Mouse (Mus musculus) liver, adult 2 months (tissue): ENCODE measurements around the gene Rsg1. TPM values are rescaled to one million over a fixed set of nuclear protein-coding genes. Genes with fewer than 3 reads are reported as not detected.

Experiments used
- DNase-seq: peaks from one replicate; pipeline ENCODE4 v3.0.0-alpha.2; 2011; ENCODE audit warnings: low read depth, low spot score; ENCODE audit errors: extremely low read depth
- H3K27ac ChIP-seq: fragments of 200-500 bp; replicated peaks from 2 replicates; pipeline ENCODE4 v1.5.1; 2012; ENCODE audit warnings: low read depth, mild to moderate bottlenecking, control low read depth, inconsistent platforms, low read length; ENCODE audit not compliant: insufficient read depth
- H3K27me3 ChIP-seq: fragments of 200-500 bp; 2 replicates; pipeline ENCODE4 v1.6.1; 2012; ENCODE audit warnings: mild to moderate bottlenecking, moderate library complexity, low read length, inconsistent platforms; ENCODE audit not compliant: control insufficient read depth, insufficient read depth
- H3K36me3 ChIP-seq: fragments of 200-500 bp; 2 replicates; pipeline ENCODE4 v1.6.1; 2012; ENCODE audit warnings: low read length, inconsistent platforms; ENCODE audit not compliant: control insufficient read depth, insufficient read depth
- H3K4me1 ChIP-seq: fragments of 200-500 bp; 2 replicates; pipeline ENCODE4 v1.6.1; 2011; ENCODE audit warnings: low read length; ENCODE audit not compliant: control insufficient read depth, insufficient read depth
- H3K4me3 ChIP-seq: fragments of 200-500 bp; 2 replicates; pipeline ENCODE4 v1.5.1; 2011; ENCODE audit warnings: low read depth, mild to moderate bottlenecking, control low read depth, low read length, moderate library complexity; ENCODE audit not compliant: insufficient read depth
- H3K79me2 ChIP-seq: fragments of 200-500 bp; 2 replicates; pipeline ENCODE4 v1.6.1; 2012; ENCODE audit warnings: inconsistent platforms, mild to moderate bottlenecking, low read length, moderate library complexity; ENCODE audit not compliant: control insufficient read depth, insufficient read depth
- H3K9ac ChIP-seq: fragments of 200-500 bp; 2 replicates; pipeline ENCODE4 v1.6.1; 2012; ENCODE audit warnings: low read depth, mild to moderate bottlenecking, control low read depth, inconsistent platforms, low read length
- CTCF ChIP-seq: fragments of 200-500 bp; IDR thresholded peaks from 2 replicates; pipeline ENCODE4 v1.5.1; 2011; ENCODE audit warnings: low read depth, low read length, control low read depth
- POLR2A ChIP-seq: fragments of 200-500 bp; IDR thresholded peaks from 2 replicates; pipeline ENCODE4 v1.6.1; 2011; ENCODE audit warnings: low read length, control low read depth; ENCODE audit not compliant: insufficient read depth; ENCODE audit errors: extremely low read depth
- whole genome bisulfite sequencing: fragments of 180-500 bp; shearing (Covaris S2); methylation state at CpG from one replicate; pipeline ENCODE4 v1.1.7; 2018; 5-methylcytosine and 5-hydroxymethylcytosine counted together
- polyA plus RNA-seq: library from polyadenylated mRNA; depleted of rRNA; stranded (reverse); fragments of >200 nt; gene quantifications from 2 replicates; pipeline ENCODE4 v1.2.3, GENCODE M21; 2012
- total RNA-seq: library from RNA; depleted of rRNA; stranded (reverse); fragments of >200 nt; gene quantifications from 2 replicates; pipeline ENCODE4 v1.2.3, GENCODE M21; 2014

Rsg1 gene
- total and polyA plus RNA-seq, 2 experiments: 0.50 to 0.55 TPM

DNA sequence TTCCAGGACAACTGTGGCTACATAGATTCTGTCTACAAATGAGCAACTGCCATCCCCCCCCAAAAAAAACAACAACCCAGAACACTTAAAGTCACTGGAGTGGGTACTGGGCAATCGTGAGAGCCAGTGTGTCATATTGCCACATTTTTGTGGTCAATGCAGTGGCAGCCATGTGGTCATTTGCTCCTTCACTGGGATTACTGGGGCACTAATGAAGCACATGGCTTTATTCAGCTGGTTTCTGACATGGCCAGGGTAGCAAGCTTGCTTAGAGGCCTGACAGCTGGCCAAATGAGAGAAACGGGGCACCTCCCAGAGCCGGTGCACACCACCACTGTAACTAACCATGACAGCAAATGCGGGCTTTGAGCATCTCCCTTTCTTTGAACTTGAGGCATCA, 35.3 kb upstream of the Rsg1 start:
- TF ChIP-seq CTCF (no peak), POLR2A (no peak)

DNA sequence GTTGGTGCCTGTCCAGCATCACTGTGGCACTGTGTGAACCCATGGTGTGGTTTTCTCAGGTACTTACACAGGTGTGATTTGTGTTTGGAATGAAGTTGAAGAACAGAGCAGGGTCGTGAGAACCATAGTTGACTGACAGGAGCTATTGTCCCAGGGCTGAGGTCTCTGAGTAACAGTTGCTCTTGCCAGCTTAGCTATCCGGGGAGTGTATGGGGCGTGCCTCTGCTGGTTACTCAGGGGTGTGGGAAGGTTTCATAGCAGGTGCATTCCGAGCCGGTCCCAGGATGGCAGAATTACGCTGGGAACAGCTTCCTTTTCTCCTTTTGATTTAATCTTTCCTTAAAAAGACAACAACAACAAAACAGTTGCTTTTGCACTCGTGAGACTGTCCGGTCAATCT, 32.9 kb upstream of the Rsg1 start:
- DNase-seq: no peak
- no peak overlapping the region for H3K27ac ChIP-seq
- no peak overlapping the region for H3K9ac ChIP-seq
- H3K79me2 ChIP-seq: peaks cover 18% of the 10 kb centered on the region; the same call in 1 of the 2 replicates
- H3K4me3 ChIP-seq: no peak overlapping the region
- TF ChIP-seq POLR2A (no peak), CTCF (no peak)
- peaks cover 10% of the 10 kb centered on the region for H3K4me1 ChIP-seq
- H3K36me3 ChIP-seq: peaks cover 5% of the 10 kb centered on the region; the same call in 1 of the 2 replicates
- WGBS: 90% methylated on average over 8 of the region's 8 CpGs
- H3K27me3 ChIP-seq: no peaks in the 10 kb centered on the region

More for the DNA sequence above, 35.3 kb upstream of the Rsg1 start:
- no peak overlapping the region for H3K27ac ChIP-seq
- no peak for DNase-seq
- no peak overlapping the region for H3K4me3 ChIP-seq
- H3K4me1 ChIP-seq: peaks cover 9% of the 10 kb centered on the region
- 92% methylated on average over 4 of the region's 4 CpGs for WGBS
- H3K9ac ChIP-seq: no peak overlapping the region
- H3K27me3 ChIP-seq: no peaks in the 10 kb centered on the region
- peaks cover 18% of the 10 kb centered on the region; the same call in 1 of the 2 replicates for H3K79me2 ChIP-seq
- H3K36me3 ChIP-seq: peaks cover 5% of the 10 kb centered on the region; the same call in 1 of the 2 replicates

GRCm38 (mm10) chr4:141181981-141182380, 31.8 kb upstream of the Rsg1 start:
- no peak overlapping the region for H3K4me3 ChIP-seq
- no peak overlapping the region for H3K9ac ChIP-seq
- 89% methylated on average over 6 of the region's 6 CpGs for WGBS
- H3K4me1 ChIP-seq: peaks cover 12% of the 10 kb centered on the region
- no peaks in the 10 kb centered on the region for H3K27me3 ChIP-seq
- H3K79me2 ChIP-seq: peaks cover 18% of the 10 kb centered on the region; the same call in 1 of the 2 replicates
- H3K27ac ChIP-seq: no peak overlapping the region
- no peak for DNase-seq
- TF ChIP-seq POLR2A: no peak
- TF ChIP-seq CTCF: no peak
- H3K36me3 ChIP-seq: peaks cover 5% of the 10 kb centered on the region; the same call in 1 of the 2 replicates

DNA sequence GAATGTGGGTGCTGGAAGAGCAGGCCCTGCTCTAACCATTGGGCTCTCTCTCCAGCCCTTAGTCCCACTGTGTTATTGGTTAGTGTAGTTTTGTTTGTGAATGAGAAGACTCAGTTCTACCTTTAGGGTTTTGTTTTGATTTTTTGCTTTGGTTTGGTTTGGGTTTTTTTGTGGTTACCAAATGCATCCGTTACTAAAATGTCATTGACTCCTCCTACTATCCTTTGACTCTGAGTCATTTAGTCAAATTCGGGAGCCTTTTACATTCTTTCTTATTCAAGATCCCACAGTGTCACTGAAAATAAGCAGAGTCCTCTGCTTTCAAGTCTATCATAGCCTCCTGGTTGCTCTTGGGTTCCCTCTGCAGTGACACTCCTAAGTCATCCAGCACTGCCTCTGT, 29.8 kb upstream of the Rsg1 start:
- WGBS: 93% methylated on average over 2 of the region's 2 CpGs
- Histone ChIP-seq H3K9ac (no peak overlapping the region), H3K27me3 (no peaks in the 10 kb centered on the region), H3K4me1 (peaks cover 20% of the 10 kb centered on the region), H3K36me3 (peaks cover 5% of the 10 kb centered on the region; the same call in 1 of the 2 replicates), H3K4me3 (no peak overlapping the region), H3K79me2 (peaks cover 9% of the 10 kb centered on the region; the same call in 1 of the 2 replicates), H3K27ac (no peak overlapping the region)
- no peak for DNase-seq
- TF ChIP-seq CTCF (no peak), POLR2A (no peak)

DNA sequence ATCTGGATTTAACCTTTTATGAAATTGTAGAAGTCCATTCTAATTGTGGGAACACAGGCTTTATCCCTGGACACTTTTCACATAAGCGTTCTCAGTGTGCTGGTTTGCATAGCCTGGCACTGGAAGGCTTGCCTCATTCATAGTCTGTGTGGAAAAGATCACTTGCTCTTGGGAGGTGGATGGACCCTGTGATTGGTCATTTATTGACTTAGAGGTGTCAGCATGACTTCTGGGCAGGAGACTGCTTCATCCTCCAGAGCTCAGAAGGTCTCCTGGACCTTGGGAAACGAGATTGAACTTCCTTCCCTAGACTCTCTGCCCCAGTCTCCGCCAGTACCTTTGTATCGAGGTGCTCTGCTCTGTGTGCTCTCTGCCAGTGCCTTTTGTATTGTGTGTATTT, 29.3 kb upstream of the Rsg1 start:
- H3K4me3 ChIP-seq: no peak overlapping the region
- H3K4me1 ChIP-seq: peaks cover 21% of the 10 kb centered on the region
- peaks cover 5% of the 10 kb centered on the region; the same call in 1 of the 2 replicates for H3K36me3 ChIP-seq
- H3K9ac ChIP-seq: no peak overlapping the region
- H3K27ac ChIP-seq: no peak overlapping the region
- no peaks in the 10 kb centered on the region for H3K27me3 ChIP-seq
- WGBS: 93% methylated on average over 4 of the region's 4 CpGs
- peaks cover 4% of the 10 kb centered on the region; the same call in 1 of the 2 replicates for H3K79me2 ChIP-seq
- DNase-seq: no peak
- no peak for TF ChIP-seq POLR2A
- TF ChIP-seq CTCF: no peak

GRCm38 (mm10) chr4:141186923-141187836, 26.6 kb upstream of the Rsg1 start:
- Histone ChIP-seq H3K4me3 (no peak overlapping the region), H3K4me1 (peaks cover 21% of the 10 kb centered on the region), H3K27me3 (no peaks in the 10 kb centered on the region), H3K9ac (no peak overlapping the region), H3K27ac (peak overlapping the region; percentile 55; the same call in 1 of the 2 replicates), H3K79me2 (no peaks in the 10 kb centered on the region), H3K36me3 (peaks cover 1% of the 10 kb centered on the region; the same call in 1 of the 2 replicates)
- no peak for TF ChIP-seq POLR2A
- TF ChIP-seq CTCF: no peak
- 42% methylated on average over 9 of the region's 9 CpGs for WGBS
- DNase-seq: peak; percentile 47
